Mouse (Mus musculus) forebrain, embryonic 14.5 days (tissue): Measurements from ENCODE around the gene Stxbp3. TPM values are rescaled to one million over a fixed set of nuclear protein-coding genes. Genes with fewer than 3 reads are reported as not detected.

Experiments
- ATAC-seq: fragments of 200-750 bp; cut with Nextera tagmentation; 2 replicates; pipeline ENCODE4 v1.8.0; 2017; ENCODE audit warnings: mild to moderate bottlenecking, moderate library complexity
- DNase-seq: peaks from one replicate; pipeline ENCODE4 v3.0.0-alpha.2; 2015; ENCODE audit warnings: low spot score
- H3K27ac ChIP-seq: fragments of 300-500 bp; sonication (generic); 2 replicates; pipeline ENCODE4 v1.5.1; 2014; ENCODE audit warnings: low read depth, mild to moderate bottlenecking, control low read depth, low read length, moderate library complexity
- H3K27me3 ChIP-seq: fragments of 300-500 bp; sonication (generic); replicated peaks from 2 replicates; pipeline ENCODE4 v1.6.1; 2014; ENCODE audit warnings: low read length, control low read depth, mixed read lengths; ENCODE audit not compliant: control insufficient read depth, insufficient read depth
- H3K36me3 ChIP-seq: fragments of 300-500 bp; sonication (generic); 2 replicates; pipeline ENCODE4 v1.6.1; 2014; ENCODE audit warnings: low read length, control low read depth; ENCODE audit not compliant: control insufficient read depth, insufficient read depth
- H3K4me1 ChIP-seq: fragments of 300-500 bp; sonication (generic); 2 replicates; pipeline ENCODE4 v1.6.1; 2014; ENCODE audit warnings: antibody characterized with exemption, low read length, control low read depth; ENCODE audit not compliant: control insufficient read depth, insufficient read depth
- H3K4me2 ChIP-seq: fragments of 300-500 bp; sonication (generic); 2 replicates; pipeline ENCODE4 v1.6.1; 2014; ENCODE audit warnings: mild to moderate bottlenecking, control low read depth, low read length
- H3K4me3 ChIP-seq: fragments of 300-500 bp; sonication (generic); 2 replicates; pipeline ENCODE4 v1.5.1; 2014; ENCODE audit warnings: low read depth, low read length, control low read depth
- H3K9ac ChIP-seq: fragments of 300-500 bp; sonication (generic); 2 replicates; pipeline ENCODE4 v1.6.1; 2014; ENCODE audit warnings: mild to moderate bottlenecking, low read length, control low read depth, moderate library complexity
- H3K9me3 ChIP-seq: fragments of 300-500 bp; sonication (generic); replicated peaks from 2 replicates; pipeline ENCODE4 v1.6.1; 2016; ENCODE audit warnings: low read length, control low read depth, mixed read lengths; ENCODE audit not compliant: control insufficient read depth
- WGBS: fragments of 180-500 bp; shearing (Covaris S2); extraction: QIAGEN DNeasy Blood & Tissue Kit; methylation state at CpG from one replicate; pipeline ENCODE4 v1.1.7; 2014; 5-methylcytosine and 5-hydroxymethylcytosine counted together
- polyA plus RNA-seq: library from polyadenylated mRNA; unstranded; fragments of >200 nt; fragmentation: Nextera tagmentation; extraction: Ambion mirVana; gene quantifications from 2 replicates; pipeline ENCODE4 v1.2.1, GENCODE M21; 2014

Stxbp3 gene
- polyA plus RNA-seq, 1 experiment from 2014 or later, result 13.8 TPM

DNA sequence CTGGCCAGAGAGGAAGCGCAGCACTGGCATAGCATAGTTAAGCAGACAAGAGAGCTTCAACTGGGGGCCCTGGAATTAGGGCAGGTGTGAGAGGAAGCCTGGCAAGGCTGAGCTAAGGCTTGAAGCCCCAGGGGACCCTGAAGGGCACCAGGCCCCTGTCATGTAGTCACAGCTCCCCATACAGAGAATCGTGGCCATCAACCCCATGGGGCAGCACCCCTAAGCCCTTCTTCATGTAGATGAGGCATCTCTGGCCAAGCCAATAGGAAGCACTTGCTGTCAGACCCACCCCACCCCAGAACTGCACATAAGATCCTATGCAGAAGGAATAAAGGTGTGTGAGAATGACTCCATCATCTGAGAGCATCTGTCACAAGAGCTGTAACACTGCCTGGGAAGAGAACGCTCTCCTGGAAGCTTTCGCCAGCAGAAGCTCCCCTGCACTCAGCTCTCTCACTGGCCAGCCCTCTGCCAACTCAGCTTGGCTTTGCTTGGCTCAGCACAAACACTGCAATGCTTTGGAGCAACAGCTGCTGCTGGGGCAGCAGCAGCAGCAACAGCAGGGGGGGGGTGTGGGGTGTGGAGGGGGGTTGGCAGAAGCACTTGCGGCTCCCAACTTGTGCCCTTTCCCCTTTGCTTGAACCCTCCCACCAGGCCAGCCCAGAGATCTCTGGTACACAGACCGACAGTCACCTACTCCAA, 11.8 kb upstream of the Stxbp3 start:
- peak; percentile 29 for DNase-seq
- Histone ChIP-seq H3K4me3 (no peak overlapping the region), H3K36me3 (no peaks in the 10 kb centered on the region), H3K4me2 (no peak overlapping the region), H3K9me3 (no peaks in the 10 kb centered on the region), H3K9ac (no peak overlapping the region), H3K4me1 (peaks cover 12% of the 10 kb centered on the region), H3K27me3 (no peaks in the 10 kb centered on the region), H3K27ac (no peak overlapping the region)
- WGBS, result 72% methylated on average over 6 of the region's 6 CpGs
- no peak for ATAC-seq

DNA sequence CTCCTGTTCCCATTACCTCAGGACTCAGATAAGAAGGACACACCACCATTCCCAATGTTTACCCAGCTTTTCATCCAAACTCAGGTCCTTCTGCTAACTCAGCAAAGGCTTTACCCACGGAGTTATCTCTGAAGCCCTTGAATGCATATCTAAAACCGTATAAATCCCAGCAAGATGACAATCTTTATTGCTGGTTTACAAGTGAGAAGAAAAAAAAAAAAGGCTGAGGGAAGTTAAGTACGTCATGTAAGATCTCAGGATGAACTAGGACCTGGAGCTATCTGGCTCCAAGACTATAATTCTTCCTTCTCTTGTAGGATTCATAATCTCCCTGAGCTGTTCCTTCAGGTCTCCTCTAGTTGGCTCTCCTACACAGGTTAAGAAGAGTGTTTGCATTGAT, 11.2 kb upstream of the Stxbp3 start:
- Histone ChIP-seq H3K4me1 (peaks cover 8% of the 10 kb centered on the region), H3K27me3 (no peaks in the 10 kb centered on the region), H3K9ac (no peak overlapping the region), H3K9me3 (no peaks in the 10 kb centered on the region), H3K4me3 (no peak overlapping the region), H3K36me3 (no peaks in the 10 kb centered on the region), H3K4me2 (no peak overlapping the region), H3K27ac (no peak overlapping the region)
- 84% methylated on average over 3 of the region's 3 CpGs for WGBS
- DNase-seq (no peak), ATAC-seq (no peak)

DNA sequence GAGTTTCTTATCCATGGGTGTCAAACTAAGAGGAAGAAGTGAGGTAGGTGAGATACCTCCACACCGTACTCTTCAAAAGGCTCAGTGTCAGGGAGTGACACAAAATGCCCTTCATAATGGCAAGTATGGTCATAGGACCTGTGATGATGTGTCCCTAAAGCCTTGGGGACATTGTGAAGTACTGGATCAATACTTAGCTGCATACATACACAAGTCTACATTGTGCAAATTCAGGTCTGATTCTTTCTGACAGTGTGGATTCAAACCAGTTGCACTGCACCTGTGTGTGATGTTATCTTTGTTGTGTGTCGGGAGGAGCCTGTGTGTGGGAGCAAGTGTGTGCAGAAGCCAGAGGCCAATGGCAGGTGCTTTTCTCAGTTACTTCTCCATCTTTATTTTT, 10.7 kb upstream of the Stxbp3 start:
- no peak for DNase-seq
- H3K27ac ChIP-seq, result no peak overlapping the region
- WGBS, result 92% methylated on average over 2 of the region's 2 CpGs
- H3K4me2 ChIP-seq, result no peak overlapping the region
- no peak overlapping the region for H3K9ac ChIP-seq
- no peak for ATAC-seq
- H3K36me3 ChIP-seq, result no peaks in the 10 kb centered on the region
- H3K4me3 ChIP-seq, result no peak overlapping the region
- H3K9me3 ChIP-seq, result no peaks in the 10 kb centered on the region
- no peaks in the 10 kb centered on the region for H3K27me3 ChIP-seq
- peaks cover 8% of the 10 kb centered on the region for H3K4me1 ChIP-seq

DNA sequence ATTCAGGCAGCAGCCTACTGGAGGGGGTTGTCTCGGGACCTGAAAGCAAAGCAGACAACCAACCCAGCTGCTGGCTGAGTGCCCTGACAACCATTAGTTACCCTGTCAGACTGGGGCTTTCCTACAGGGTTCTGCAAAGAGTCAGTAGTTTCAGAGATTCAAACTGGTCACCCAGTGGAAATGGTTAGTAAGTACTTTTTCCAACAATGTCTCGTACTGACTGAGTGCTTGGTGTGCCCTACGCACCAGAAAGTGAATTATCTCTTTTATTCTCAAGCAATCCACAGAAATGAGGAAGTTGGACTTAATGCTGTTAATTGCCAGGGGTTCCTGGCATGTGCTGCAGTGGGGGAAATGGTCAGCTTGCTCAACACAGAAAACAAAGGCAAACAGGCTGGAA, 10.2 kb upstream of the Stxbp3 start:
- Histone ChIP-seq H3K36me3 (no peaks in the 10 kb centered on the region), H3K9ac (no peak overlapping the region), H3K4me2 (no peak overlapping the region), H3K27me3 (no peaks in the 10 kb centered on the region), H3K4me1 (peaks cover 4% of the 10 kb centered on the region), H3K4me3 (no peak overlapping the region), H3K27ac (no peak overlapping the region), H3K9me3 (no peaks in the 10 kb centered on the region)
- peak; percentile 69 for ATAC-seq
- 54% methylated on average over 3 of the region's 3 CpGs for WGBS
- peak; percentile 65 for DNase-seq

DNA sequence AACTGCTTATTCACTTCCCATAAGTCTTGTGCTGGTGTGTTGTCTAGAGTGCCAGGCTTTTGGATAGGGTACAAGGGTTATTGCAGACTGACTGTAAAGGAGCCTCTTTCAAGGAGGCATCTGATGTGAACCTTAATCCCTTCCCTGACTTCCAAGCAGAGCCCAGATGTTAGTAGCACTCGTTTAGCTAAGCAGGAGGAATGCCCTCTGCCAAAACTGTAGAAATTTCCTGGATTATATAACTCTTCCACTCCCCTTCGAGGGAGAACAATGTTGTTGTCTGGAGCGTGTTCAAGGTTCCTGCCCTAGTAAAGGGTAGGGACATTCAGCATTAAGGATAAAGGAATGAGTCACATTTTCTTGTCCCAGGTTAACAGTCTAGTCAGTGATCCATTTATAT, 6.3 kb upstream of the Stxbp3 start:
- H3K4me3 ChIP-seq, result no peak overlapping the region
- no peaks in the 10 kb centered on the region for H3K36me3 ChIP-seq
- H3K9me3 ChIP-seq, result no peaks in the 10 kb centered on the region
- no peaks in the 10 kb centered on the region for H3K27me3 ChIP-seq
- ATAC-seq (no peak), DNase-seq (no peak)
- no peak overlapping the region for H3K4me2 ChIP-seq
- H3K27ac ChIP-seq, result no peak overlapping the region
- no peaks in the 10 kb centered on the region for H3K4me1 ChIP-seq
- WGBS, result 62% methylated on average over 3 of the region's 3 CpGs
- H3K9ac ChIP-seq, result no peak overlapping the region

DNA sequence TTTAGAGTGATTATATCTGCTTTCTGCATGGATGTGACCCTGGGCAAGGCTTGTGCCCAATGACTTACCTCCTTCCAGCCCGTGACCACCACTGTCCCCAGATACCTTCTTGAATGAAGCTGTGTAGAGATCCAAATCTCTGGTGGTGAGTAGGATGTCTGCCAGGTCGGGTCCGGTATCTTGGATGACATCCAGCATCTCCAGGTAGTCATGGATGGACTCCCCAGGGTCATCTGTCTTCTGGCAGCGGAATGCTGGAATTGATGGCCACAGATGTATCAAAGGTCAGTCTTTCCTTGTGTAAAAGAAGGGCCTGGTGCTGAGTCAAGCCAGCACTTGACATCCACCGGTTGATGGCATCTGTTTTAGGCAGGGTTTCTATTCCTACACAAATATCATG, 4.2 kb upstream of the Stxbp3 start:
- 80% methylated on average over 5 of the region's 5 CpGs for WGBS
- Histone ChIP-seq H3K36me3 (no peaks in the 10 kb centered on the region), H3K9me3 (no peaks in the 10 kb centered on the region), H3K9ac (no peak overlapping the region), H3K4me2 (no peak overlapping the region), H3K27ac (no peak overlapping the region), H3K4me3 (no peak overlapping the region), H3K4me1 (no peaks in the 10 kb centered on the region; the same call in 1 of the 2 replicates), H3K27me3 (no peaks in the 10 kb centered on the region)
- no peak for DNase-seq
- ATAC-seq, result no peak

DNA sequence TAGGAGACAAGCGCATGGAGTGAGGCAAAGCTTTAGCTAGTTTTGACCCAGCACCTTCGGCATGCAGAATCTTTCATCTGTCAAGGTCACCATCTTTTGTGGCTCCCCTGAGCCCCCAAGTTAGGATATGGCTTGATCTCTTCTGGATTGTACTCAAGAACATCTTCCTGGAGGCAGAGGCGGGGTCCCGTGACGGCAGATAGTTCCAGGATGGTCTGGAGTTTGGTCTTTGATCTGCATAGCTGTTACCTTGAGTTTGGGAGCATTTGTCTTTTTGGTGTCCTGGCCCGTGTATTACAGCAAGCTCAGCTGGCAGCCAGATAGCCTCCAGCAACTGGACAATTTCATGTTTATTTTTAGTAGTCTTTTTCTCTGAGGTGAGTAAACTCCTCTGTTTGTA, 3.7 kb upstream of the Stxbp3 start:
- H3K27me3 ChIP-seq, result no peaks in the 10 kb centered on the region
- no peak for DNase-seq
- no peak overlapping the region for H3K9ac ChIP-seq
- H3K4me3 ChIP-seq, result no peak overlapping the region
- H3K27ac ChIP-seq, result no peak overlapping the region
- no peak for ATAC-seq
- H3K4me1 ChIP-seq, result no peaks in the 10 kb centered on the region; the same call in 1 of the 2 replicates
- H3K9me3 ChIP-seq, result no peaks in the 10 kb centered on the region
- 93% methylated on average over 6 of the region's 6 CpGs for WGBS
- H3K4me2 ChIP-seq, result no peak overlapping the region
- H3K36me3 ChIP-seq, result no peaks in the 10 kb centered on the region

DNA sequence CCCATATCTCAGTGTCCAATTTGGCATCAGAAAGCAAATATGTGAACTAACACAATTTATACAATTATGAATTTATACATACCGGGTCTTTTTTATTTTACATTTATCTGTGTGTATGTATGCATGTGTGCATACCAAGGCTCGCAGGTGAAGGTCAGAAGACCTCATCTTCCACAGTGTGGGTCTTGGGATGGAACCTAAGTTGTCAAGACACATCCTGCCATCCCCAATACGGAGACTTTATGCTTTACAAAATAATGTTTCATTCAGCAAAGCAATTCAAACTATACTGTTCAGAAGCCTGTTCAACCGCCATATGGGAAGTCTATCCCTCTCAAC, 359 bp upstream of the Stxbp3 start:
- 57% methylated on average over 4 of the region's 4 CpGs for WGBS
- peak overlapping the region; percentile 68 for H3K4me3 ChIP-seq
- H3K4me1 ChIP-seq, result no peaks in the 10 kb centered on the region; the same call in 1 of the 2 replicates
- no peaks in the 10 kb centered on the region for H3K27me3 ChIP-seq
- peak overlapping the region; percentile 71 for H3K4me2 ChIP-seq
- H3K36me3 ChIP-seq, result no peaks in the 10 kb centered on the region
- H3K9ac ChIP-seq, result no peak overlapping the region
- H3K27ac ChIP-seq, result no peak overlapping the region
- no peaks in the 10 kb centered on the region for H3K9me3 ChIP-seq
- DNase-seq (no peak), ATAC-seq (no peak; the same call in 1 of the 2 replicates)

DNA sequence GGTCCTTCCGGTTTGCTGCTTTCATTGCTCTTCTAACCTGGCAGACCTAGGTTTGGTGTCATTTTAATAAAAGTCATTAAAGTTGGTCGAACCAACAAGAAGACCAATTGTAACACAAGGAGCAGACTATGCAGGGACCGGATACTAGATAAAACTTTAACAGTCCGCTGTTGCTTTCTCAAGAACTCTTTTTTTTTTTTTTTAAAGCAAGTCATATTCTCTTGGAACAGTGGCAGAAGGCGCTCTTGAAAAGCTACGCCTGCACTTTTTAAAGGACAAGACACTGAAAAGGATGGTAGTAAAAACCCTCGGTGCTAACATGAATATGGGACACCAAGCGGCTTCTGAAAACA, 703 bp downstream of the Stxbp3 start:
- no peaks in the 10 kb centered on the region for H3K27me3 ChIP-seq
- ATAC-seq (no peak), DNase-seq (no peak)
- peak overlapping the region; percentile 68 for H3K4me3 ChIP-seq
- no peak overlapping the region for H3K27ac ChIP-seq
- no peaks in the 10 kb centered on the region; the same call in 1 of the 2 replicates for H3K4me1 ChIP-seq
- 8% methylated on average over 8 of the region's 8 CpGs for WGBS
- peak overlapping the region; percentile 71 for H3K4me2 ChIP-seq
- H3K9ac ChIP-seq, result peak overlapping the region; percentile 68
- H3K36me3 ChIP-seq, result no peaks in the 10 kb centered on the region
- H3K9me3 ChIP-seq, result no peaks in the 10 kb centered on the region
